Mouse (Mus musculus) lung, embryonic 14.5 days (tissue): Measurements from ENCODE around the gene Uck1. TPM values are rescaled to one million over a fixed set of nuclear protein-coding genes. Genes with fewer than 3 reads are reported as not detected.

Experiments used
- ATAC-seq: fragments of 200-750 bp; cut with Nextera tagmentation; 2 replicates; pipeline ENCODE4 v1.8.0; 2017; ENCODE audit warnings: mild to moderate bottlenecking, moderate TSS enrichment, moderate library complexity; ENCODE audit not compliant: insufficient read depth
- DNase-seq: peaks from one replicate; pipeline ENCODE4 v3.0.0-alpha.2; 2015
- H3K27ac ChIP-seq: fragments of 300-500 bp; sonication (generic); 2 replicates; pipeline ENCODE4 v1.5.1; 2014; ENCODE audit warnings: low read depth, mild to moderate bottlenecking, moderate library complexity
- H3K27me3 ChIP-seq: fragments of 300-500 bp; sonication (generic); 2 replicates; pipeline ENCODE4 v1.6.1; 2014; ENCODE audit warnings: low read length, control low read depth; ENCODE audit not compliant: insufficient read depth
- H3K36me3 ChIP-seq: fragments of 300-500 bp; sonication (generic); 2 replicates; pipeline ENCODE4 v1.6.1; 2014; ENCODE audit warnings: control low read depth; ENCODE audit not compliant: insufficient read depth
- H3K4me1 ChIP-seq: fragments of 300-500 bp; sonication (generic); 2 replicates; pipeline ENCODE4 v1.6.1; 2014; ENCODE audit warnings: antibody characterized with exemption, control low read depth; ENCODE audit not compliant: insufficient read depth
- H3K4me2 ChIP-seq: fragments of 300-500 bp; sonication (generic); 2 replicates; pipeline ENCODE4 v1.6.1; 2014; ENCODE audit warnings: mild to moderate bottlenecking
- H3K4me3 ChIP-seq: fragments of 300-500 bp; sonication (generic); 2 replicates; pipeline ENCODE4 v1.5.1; 2014; ENCODE audit warnings: low read depth, low read length
- H3K9ac ChIP-seq: fragments of 300-500 bp; sonication (generic); 2 replicates; pipeline ENCODE4 v1.6.1; 2014
- H3K9me3 ChIP-seq: fragments of 300-500 bp; sonication (generic); 2 replicates; pipeline ENCODE4 v1.6.1; 2016; ENCODE audit warnings: low read depth, low read length, control low read depth
- CTCF ChIP-seq: IDR thresholded peaks from 2 replicates; pipeline ENCODE4 v1.5.1; 2016; ENCODE audit warnings: antibody characterized with exemption, low read depth
- WGBS: fragments of 180-500 bp; shearing (Covaris S2); extraction: QIAGEN DNeasy Blood & Tissue Kit; methylation state at CpG from one replicate; pipeline ENCODE4 v1.1.7; 2014; 5-methylcytosine and 5-hydroxymethylcytosine counted together
- polyA plus RNA-seq: library from polyadenylated mRNA; unstranded; fragments of >200 nt; fragmentation: Nextera tagmentation; extraction: Ambion mirVana; gene quantifications from 2 replicates; pipeline ENCODE4 v1.2.1, GENCODE M21; 2014

Uck1 gene
- polyA plus RNA-seq, 1 experiment from 2014 or later = 63.6 TPM

DNA sequence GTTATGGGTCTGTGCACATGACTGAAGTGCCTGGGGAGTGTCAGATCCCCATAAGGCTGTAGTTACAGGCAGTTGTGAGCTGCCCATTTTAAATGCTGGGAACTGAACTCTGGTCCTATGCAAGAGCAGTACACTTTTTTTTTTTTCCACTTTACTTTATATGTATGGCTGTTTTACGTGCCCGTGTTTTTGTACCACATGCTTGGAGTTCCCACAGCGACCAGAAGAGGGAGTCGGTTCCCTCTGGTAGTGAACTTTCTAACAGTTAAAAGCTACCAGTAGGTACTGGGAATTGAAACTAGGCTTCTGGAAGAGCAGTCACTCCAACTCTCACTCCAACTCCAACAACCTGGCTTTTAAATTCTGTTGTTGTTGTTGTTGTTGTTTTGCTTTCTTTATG, 676 bp upstream of the Uck1 start:
- TF ChIP-seq CTCF = peak; percentile 54
- DNase-seq (peak; percentile 66), ATAC-seq (no peak)
- peaks cover 28% of the 10 kb centered on the region for H3K36me3 ChIP-seq
- H3K9ac ChIP-seq = no peak overlapping the region
- no peaks in the 10 kb centered on the region for H3K9me3 ChIP-seq
- H3K27me3 ChIP-seq = no peaks in the 10 kb centered on the region
- H3K4me3 ChIP-seq = no peak overlapping the region
- WGBS = 27% methylated on average over 4 of the region's 4 CpGs
- H3K4me1 ChIP-seq = no peaks in the 10 kb centered on the region
- H3K4me2 ChIP-seq = peak overlapping the region; percentile 72
- no peak overlapping the region for H3K27ac ChIP-seq

DNA sequence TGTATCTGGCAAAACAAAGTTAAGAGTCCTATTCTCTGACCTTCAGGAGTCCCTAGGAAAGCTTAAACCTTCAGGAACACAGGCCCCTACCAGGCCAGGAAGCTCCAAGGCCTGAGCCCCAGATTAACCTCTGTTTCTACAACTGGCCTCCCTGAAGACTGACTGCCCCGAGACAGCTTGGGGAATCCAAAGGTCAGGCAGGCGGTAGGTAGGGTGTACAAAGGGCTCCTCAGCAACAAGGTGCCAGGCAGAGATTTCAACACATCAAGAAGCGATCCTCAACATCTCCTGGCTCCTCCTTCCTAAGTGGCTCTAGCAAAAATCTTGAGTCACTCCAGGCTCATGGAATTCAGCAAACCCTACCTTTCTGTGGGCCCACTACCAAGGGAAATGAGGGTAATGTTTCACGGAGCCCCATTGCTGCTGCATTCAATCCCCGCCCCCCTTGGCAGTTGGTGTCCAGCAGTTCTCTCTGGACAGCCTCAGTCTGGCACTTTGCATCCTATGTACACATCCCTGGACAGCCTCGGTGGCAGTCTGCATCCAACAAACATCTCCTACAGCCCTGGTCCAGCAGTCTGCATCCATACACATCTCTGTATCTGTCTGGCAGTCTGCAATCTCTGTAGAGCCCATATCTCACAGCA, 949 bp downstream of the Uck1 start:
- TF ChIP-seq CTCF = no peak
- H3K9ac ChIP-seq = peak overlapping the region; percentile 81
- WGBS = 45% methylated on average over 6 of the region's 6 CpGs
- no peaks in the 10 kb centered on the region for H3K9me3 ChIP-seq
- no peak overlapping the region for H3K27ac ChIP-seq
- peak overlapping the region; percentile 90 for H3K4me3 ChIP-seq
- no peak for DNase-seq
- peaks cover 39% of the 10 kb centered on the region for H3K36me3 ChIP-seq
- no peaks in the 10 kb centered on the region for H3K4me1 ChIP-seq
- no peaks in the 10 kb centered on the region for H3K27me3 ChIP-seq
- H3K4me2 ChIP-seq = peak overlapping the region; percentile 72
- ATAC-seq = no peak

DNA sequence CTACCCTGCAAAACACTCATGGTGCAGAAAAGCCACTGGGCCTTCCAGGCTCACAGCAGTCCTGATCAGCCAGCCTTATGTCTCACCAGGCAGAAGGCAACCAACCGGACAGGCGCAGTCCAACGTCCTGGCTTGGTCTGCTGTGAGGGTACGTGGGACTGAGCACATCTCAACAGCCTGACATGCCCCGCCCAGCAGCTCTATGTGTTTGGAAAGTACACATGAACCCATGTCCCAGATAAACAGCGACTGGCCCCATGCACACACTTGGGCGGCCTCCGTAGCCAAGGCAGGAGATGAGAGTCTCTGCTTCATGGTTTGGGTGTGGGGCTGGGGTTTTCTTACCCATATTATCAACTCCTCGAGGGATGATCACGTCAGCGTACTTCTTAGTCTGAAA, 3.7 kb downstream of the Uck1 start:
- Histone ChIP-seq H3K9me3 (no peaks in the 10 kb centered on the region), H3K27me3 (no peaks in the 10 kb centered on the region), H3K4me1 (no peaks in the 10 kb centered on the region), H3K36me3 (peaks cover 66% of the 10 kb centered on the region), H3K4me3 (no peak overlapping the region), H3K9ac (no peak overlapping the region), H3K4me2 (no peak overlapping the region), H3K27ac (no peak overlapping the region)
- 84% methylated on average over 11 of the region's 11 CpGs for WGBS
- ATAC-seq (no peak), DNase-seq (no peak)
- no peak for TF ChIP-seq CTCF

DNA sequence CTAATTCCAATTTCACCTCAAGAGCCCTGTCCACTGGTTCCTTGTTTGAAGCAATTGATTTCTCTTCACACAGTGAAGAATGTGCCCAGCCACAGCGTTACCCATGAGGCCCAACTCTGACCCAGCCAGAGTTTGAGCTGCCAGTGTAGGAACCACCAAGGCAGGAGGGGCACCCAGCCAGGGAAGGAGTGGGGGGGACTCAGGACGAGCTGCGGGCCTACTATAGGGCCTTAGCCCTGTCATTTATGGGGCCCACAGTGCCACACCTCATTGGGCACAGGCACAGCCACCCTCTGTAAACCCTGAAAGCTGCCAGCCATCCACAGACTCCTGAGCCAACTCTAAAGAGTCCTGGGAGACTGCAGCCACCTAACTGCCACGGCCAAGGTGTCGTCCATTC, 5.4 kb downstream of the Uck1 start:
- Histone ChIP-seq H3K4me1 (no peaks in the 10 kb centered on the region), H3K9ac (no peak overlapping the region), H3K4me3 (no peak overlapping the region), H3K27ac (no peak overlapping the region), H3K9me3 (no peaks in the 10 kb centered on the region), H3K4me2 (no peak overlapping the region), H3K36me3 (peaks cover 73% of the 10 kb centered on the region), H3K27me3 (no peaks in the 10 kb centered on the region)
- ATAC-seq (no peak), DNase-seq (no peak)
- 82% methylated on average over 5 of the region's 5 CpGs for WGBS
- no peak for TF ChIP-seq CTCF

DNA sequence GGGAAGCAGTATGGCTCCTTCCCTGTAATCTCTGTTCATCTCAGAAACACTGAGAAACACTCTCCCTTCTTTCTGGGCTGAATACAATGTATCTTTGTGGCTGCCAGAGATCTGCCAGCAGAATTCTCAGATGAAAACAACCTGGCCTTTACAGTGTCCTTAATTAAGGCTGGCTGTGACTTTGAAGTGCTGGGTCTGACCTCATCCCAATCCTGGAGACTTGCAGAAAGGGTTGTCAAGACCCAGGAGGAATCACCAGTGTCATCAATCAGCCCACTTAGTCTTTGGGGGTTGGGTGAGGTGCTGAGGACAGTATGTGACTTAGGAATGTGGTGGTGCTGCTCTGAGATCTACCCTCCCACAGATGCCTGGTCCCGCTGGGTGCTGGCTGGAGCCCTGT, 6.6 kb downstream of the Uck1 start:
- no peak for DNase-seq
- no peak overlapping the region for H3K27ac ChIP-seq
- no peak overlapping the region for H3K4me3 ChIP-seq
- no peaks in the 10 kb centered on the region for H3K4me1 ChIP-seq
- no peak for TF ChIP-seq CTCF
- no peak for ATAC-seq
- H3K27me3 ChIP-seq = no peaks in the 10 kb centered on the region
- peaks cover 76% of the 10 kb centered on the region for H3K36me3 ChIP-seq
- 71% methylated on average over 1 of the region's 1 CpGs for WGBS
- no peaks in the 10 kb centered on the region for H3K9me3 ChIP-seq
- H3K4me2 ChIP-seq = no peak overlapping the region
- H3K9ac ChIP-seq = no peak overlapping the region

DNA sequence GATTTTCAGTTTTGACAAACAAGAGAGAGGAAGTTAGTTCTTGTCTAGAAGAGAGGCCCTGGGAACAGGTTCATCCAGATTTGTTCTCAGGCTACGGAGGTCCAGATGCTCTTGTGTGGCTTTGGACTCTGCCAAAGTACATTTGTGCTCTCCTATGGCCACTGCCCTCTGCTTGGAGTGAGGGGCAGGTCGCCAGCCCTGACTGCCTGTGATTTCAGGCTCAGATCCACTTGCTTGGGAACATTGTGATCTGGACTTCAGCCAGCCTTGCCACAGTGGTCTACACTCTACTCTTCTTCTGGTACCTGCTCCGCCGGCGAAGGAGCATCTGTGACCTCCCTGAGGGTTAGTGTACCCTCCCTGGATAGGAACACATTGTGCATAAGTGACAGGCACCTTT, 7.3 kb downstream of the Uck1 start:
- no peaks in the 10 kb centered on the region for H3K4me1 ChIP-seq
- no peak for TF ChIP-seq CTCF
- H3K9ac ChIP-seq = no peak overlapping the region
- no peak overlapping the region for H3K4me3 ChIP-seq
- H3K4me2 ChIP-seq = no peak overlapping the region
- DNase-seq = no peak
- peaks cover 76% of the 10 kb centered on the region for H3K36me3 ChIP-seq
- H3K27me3 ChIP-seq = no peaks in the 10 kb centered on the region
- no peak overlapping the region; the same call in 1 of the 2 replicates for H3K27ac ChIP-seq
- ATAC-seq = no peak
- no peaks in the 10 kb centered on the region for H3K9me3 ChIP-seq
- WGBS = 80% methylated on average over 5 of the region's 5 CpGs

DNA sequence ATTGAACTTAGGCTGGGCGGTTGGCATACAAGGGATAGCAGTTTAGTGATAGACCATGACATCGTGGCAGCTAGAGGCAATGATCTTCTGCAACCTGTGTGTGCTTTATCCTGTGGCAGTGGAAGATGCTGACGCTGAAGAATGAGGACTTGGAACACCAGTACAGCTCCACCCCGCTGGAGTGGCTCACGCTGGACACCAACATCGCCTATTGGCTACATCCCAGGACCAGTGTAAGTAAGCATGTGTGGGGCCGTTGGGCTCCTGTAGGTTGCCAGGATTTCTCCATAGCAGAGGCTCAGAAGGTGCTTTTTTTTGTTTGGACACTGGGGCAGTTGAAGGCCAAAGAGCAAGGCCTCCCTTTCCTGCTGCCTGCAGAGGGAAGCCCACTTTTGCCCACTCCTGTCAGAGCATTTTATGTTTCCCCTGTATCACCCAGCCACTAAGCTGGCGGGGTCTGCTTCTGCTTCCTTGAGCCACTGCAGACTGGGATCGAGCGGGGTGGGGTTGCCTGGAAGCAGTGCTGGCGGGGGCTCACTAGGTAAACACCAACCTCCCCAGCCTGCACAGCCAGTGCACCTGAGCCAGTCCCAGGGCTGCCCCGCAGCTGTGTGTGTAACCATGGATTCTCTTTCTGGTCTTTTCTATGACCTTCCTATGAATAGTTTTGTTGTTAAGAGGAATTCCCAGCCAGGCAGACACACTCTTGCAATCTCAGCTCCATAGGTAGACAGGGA, 8.0 kb downstream of the Uck1 start:
- Histone ChIP-seq H3K4me3 (no peak overlapping the region), H3K27me3 (no peaks in the 10 kb centered on the region), H3K4me1 (no peaks in the 10 kb centered on the region), H3K4me2 (no peak overlapping the region), H3K9ac (no peak overlapping the region), H3K36me3 (peaks cover 76% of the 10 kb centered on the region), H3K9me3 (no peaks in the 10 kb centered on the region), H3K27ac (no peak overlapping the region)
- 70% methylated on average over 12 of the region's 12 CpGs for WGBS
- ATAC-seq (no peak), DNase-seq (no peak)
- no peak for TF ChIP-seq CTCF
